Mouse (Mus musculus) embryonic fibroblast, embryonic 13.5 days (primary cell): Measurements from ENCODE around the gene Hoxc13.

Source experiments
- CTCF ChIP-seq: IDR thresholded peaks from 2 replicates; pipeline ENCODE4 v1.5.1; 2011; ENCODE audit warnings: mild to moderate bottlenecking, control low read depth, low read length, moderate library complexity, borderline replicate concordance; ENCODE audit not compliant: insufficient read depth
- POLR2A ChIP-seq: IDR thresholded peaks from 2 replicates; pipeline ENCODE4 v1.6.1; 2011; ENCODE audit warnings: low read depth, mild to moderate bottlenecking, control low read depth, low read length, moderate library complexity

- TF ChIP-seq CTCF: no peak
- TF ChIP-seq POLR2A: 0 out of 2 replicates have a peak, but pooled peaks have one; percentile 28
Observed at GRCm38 (mm10) chr15:102966776-102967311, 45.9 kb downstream of the Hoxc13 start, which contains the start of gene Hoxc10.
